Mouse (Mus musculus) heart, adult 2 months (tissue): ENCODE data around the gene Otop2.

Source experiments
- CTCF ChIP-seq: fragments of 200-600 bp; IDR thresholded peaks from 2 replicates; pipeline ENCODE4 v1.8.1; 2022; ENCODE audit warnings: antibody characterized with exemption, mild to moderate bottlenecking, moderate library complexity
- EP300 ChIP-seq: fragments of 200-500 bp; IDR thresholded peaks from 2 replicates; pipeline ENCODE4 v1.6.1; 2011; ENCODE audit warnings: low read depth, low read length, control low read depth; ENCODE audit not compliant: insufficient read depth

- TF ChIP-seq EP300 (no peak), CTCF (no peak)
Observed at GRCm38 (mm10) chr11:115283891-115284620, 22.9 kb upstream of the Otop2 start.
